Mouse (Mus musculus) kidney, postnatal 0 days (tissue): ENCODE data around the gene Cklf. TPM values are rescaled to one million over a fixed set of nuclear protein-coding genes. Genes with fewer than 3 reads are reported as not detected.
"Not testable (repeated sequence)": the region's sequence is repeated elsewhere in the genome, so short reads cannot be mapped to it uniquely, and the experiment has no call there.

Experiments
- ATAC-seq: fragments of 200-750 bp; cut with Nextera tagmentation; replicated peaks from 2 replicates; pipeline ENCODE4 v1.8.0; 2017; ENCODE audit warnings: low read depth, moderate number of reproducible peaks, moderate TSS enrichment, moderate library complexity; ENCODE audit not compliant: low FRiP score
- DNase-seq: peaks from one replicate; pipeline ENCODE4 v3.0.0-alpha.2; 2016; ENCODE audit warnings: low spot score
- H3K27ac ChIP-seq: fragments of 300-500 bp; sonication (generic); 2 replicates; pipeline ENCODE4 v1.5.1; 2014; ENCODE audit warnings: mild to moderate bottlenecking
- H3K27me3 ChIP-seq: fragments of 300-500 bp; sonication (generic); 2 replicates; pipeline ENCODE4 v1.6.1; 2014; ENCODE audit warnings: low read length, mixed read lengths; ENCODE audit not compliant: insufficient read depth
- H3K36me3 ChIP-seq: fragments of 300-500 bp; sonication (generic); 2 replicates; pipeline ENCODE4 v1.6.1; 2014; ENCODE audit warnings: low read length, mixed read lengths; ENCODE audit not compliant: insufficient read depth
- H3K4me1 ChIP-seq: fragments of 300-500 bp; sonication (generic); replicated peaks from 2 replicates; pipeline ENCODE4 v1.6.1; 2014; ENCODE audit warnings: antibody characterized with exemption, low read length, mixed read lengths; ENCODE audit not compliant: insufficient read depth
- H3K4me2 ChIP-seq: fragments of 300-500 bp; sonication (generic); 2 replicates; pipeline ENCODE4 v1.6.1; 2014; ENCODE audit warnings: mild to moderate bottlenecking, low read length, moderate library complexity, mixed read lengths
- H3K4me3 ChIP-seq: fragments of 300-500 bp; sonication (generic); replicated peaks from 2 replicates; pipeline ENCODE4 v1.5.1; 2014; ENCODE audit warnings: low read depth, low read length
- H3K9ac ChIP-seq: fragments of 300-500 bp; sonication (generic); 2 replicates; pipeline ENCODE4 v1.6.1; 2014; ENCODE audit warnings: low read depth, low read length
- H3K9me3 ChIP-seq: fragments of 300-500 bp; sonication (generic); replicated peaks from 2 replicates; pipeline ENCODE4 v1.6.1; 2016; ENCODE audit warnings: low read length, inconsistent platforms, mixed read lengths
- CTCF ChIP-seq: IDR thresholded peaks from 2 replicates; pipeline ENCODE4 v1.5.1; 2016; ENCODE audit warnings: antibody characterized with exemption, low read depth, mild to moderate bottlenecking, moderate library complexity
- WGBS: fragments of 180-500 bp; shearing (Covaris S2); extraction: QIAGEN DNeasy Blood & Tissue Kit; methylation state at CpG from one replicate; pipeline ENCODE4 v1.1.7; 2014; 5-methylcytosine and 5-hydroxymethylcytosine counted together
- polyA plus RNA-seq: library from polyadenylated mRNA; unstranded; fragments of >200 nt; fragmentation: Nextera tagmentation; extraction: Ambion mirVana; gene quantifications from 2 replicates; pipeline ENCODE4 v1.2.1, GENCODE M21; 2015

The Cklf gene
- polyA plus RNA-seq, 1 experiment from 2014 or later, result 33.4 TPM

- peak overlapping the region; percentile 62 for H3K4me3 ChIP-seq
- H3K27me3 ChIP-seq, result no peaks in the 10 kb centered on the region
- peaks cover 15% of the 10 kb centered on the region; the same call in 1 of the 2 replicates for H3K4me1 ChIP-seq
- DNase-seq (peak; percentile 42), ATAC-seq (no peak)
- no peaks in the 10 kb centered on the region for H3K36me3 ChIP-seq
- no peaks in the 10 kb centered on the region for H3K9me3 ChIP-seq
- H3K4me2 ChIP-seq, result peak overlapping the region; percentile 61
- TF ChIP-seq CTCF, result no peak
- peak overlapping the region; percentile 65 for H3K9ac ChIP-seq
- H3K27ac ChIP-seq, result no peak overlapping the region
- 0% methylated on average over 7 of the region's 7 CpGs for WGBS
Measured at GRCm38 (mm10) chr8:104251461-104251860, 800 bp downstream of the Cklf start.

GRCm38 (mm10) chr8:104253016-104253415 is 2.4 kb downstream of the Cklf start:
- no peak overlapping the region for H3K9ac ChIP-seq
- no peak overlapping the region for H3K27ac ChIP-seq
- 87% methylated on average over 3 of the region's 3 CpGs for WGBS
- no peaks in the 10 kb centered on the region for H3K27me3 ChIP-seq
- H3K9me3 ChIP-seq, result no peaks in the 10 kb centered on the region
- H3K36me3 ChIP-seq, result peaks cover 4% of the 10 kb centered on the region
- no peak overlapping the region for H3K4me2 ChIP-seq
- DNase-seq (no peak), ATAC-seq (no peak)
- peak; percentile 59 for TF ChIP-seq CTCF
- H3K4me3 ChIP-seq, result no peak overlapping the region
- H3K4me1 ChIP-seq, result 0 out of 2 replicates have a peak, but pooled peaks cover 3% of the 10 kb centered on the region

GRCm38 (mm10) chr8:104261802-104262201 is 11.1 kb downstream of the Cklf start:
- H3K9me3 ChIP-seq, H3K27ac ChIP-seq, H3K4me3 ChIP-seq, H3K4me1 ChIP-seq, H3K27me3 ChIP-seq, H3K4me2 ChIP-seq, DNase-seq, H3K9ac ChIP-seq, ATAC-seq: not testable (repeated sequence)
- peaks cover 12% of the 10 kb centered on the region for H3K36me3 ChIP-seq
- 96% methylated on average over 5 of the region's 5 CpGs for WGBS

GRCm38 (mm10) chr8:104264271-104264935 is 13.7 kb downstream of the Cklf start:
- not testable (repeated sequence) for H3K4me3 ChIP-seq, H3K9ac ChIP-seq, H3K36me3 ChIP-seq, H3K27ac ChIP-seq, ATAC-seq, H3K4me2 ChIP-seq, H3K4me1 ChIP-seq, DNase-seq, H3K27me3 ChIP-seq, H3K9me3 ChIP-seq
- 98% methylated on average over 22 of the region's 22 CpGs for WGBS

- DNase-seq (no peak), ATAC-seq (no peak)
- no peaks in the 10 kb centered on the region for H3K9me3 ChIP-seq
- TF ChIP-seq CTCF, result no peak
- no peaks in the 10 kb centered on the region for H3K36me3 ChIP-seq
- no peak overlapping the region for H3K9ac ChIP-seq
- no peak overlapping the region for H3K4me3 ChIP-seq
- no peak overlapping the region for H3K27ac ChIP-seq
- no peak overlapping the region for H3K4me2 ChIP-seq
- no peaks in the 10 kb centered on the region for H3K4me1 ChIP-seq
- no peaks in the 10 kb centered on the region for H3K27me3 ChIP-seq
Measured at GRCm38 (mm10) chr8:104268368-104268767, 17.7 kb downstream of the Cklf start.

GRCm38 (mm10) chr8:104268937-104269440 is 18.3 kb downstream of the Cklf start:
- Histone ChIP-seq H3K4me2 (no peak overlapping the region), H3K9me3 (no peaks in the 10 kb centered on the region), H3K27ac (no peak overlapping the region), H3K4me3 (no peak overlapping the region), H3K36me3 (no peaks in the 10 kb centered on the region), H3K27me3 (no peaks in the 10 kb centered on the region), H3K4me1 (no peaks in the 10 kb centered on the region), H3K9ac (no peak overlapping the region)
- ATAC-seq (no peak), DNase-seq (no peak)
- no peak for TF ChIP-seq CTCF
- WGBS, result 81% methylated on average over 6 of the region's 6 CpGs

GRCm38 (mm10) chr8:104293081-104293480 is 42.4 kb downstream of the Cklf start, which contains the start of gene Cmtm2a:
Gene Cmtm2a (minus strand): TSS chr8:104293181.
- WGBS, result 85% methylated on average over 12 of the region's 12 CpGs

More at GRCm38 (mm10) chr8:104293081-104293480, 42.4 kb downstream of the Cklf start, which contains the start of gene Cmtm2a:
- not testable (repeated sequence) for ATAC-seq, H3K36me3 ChIP-seq, H3K4me2 ChIP-seq, DNase-seq, H3K9me3 ChIP-seq, H3K9ac ChIP-seq, H3K27ac ChIP-seq, H3K27me3 ChIP-seq, H3K4me3 ChIP-seq, H3K4me1 ChIP-seq
